Mouse (Mus musculus): ENCODE measurements around the gene Ccdc6. TPM values are rescaled to one million over a fixed set of nuclear protein-coding genes. Genes with fewer than 3 reads are reported as not detected.

The Ccdc6 gene
- polyA plus RNA-seq, 1 experiment from 2014 or later = 13.1 TPM

DNA sequence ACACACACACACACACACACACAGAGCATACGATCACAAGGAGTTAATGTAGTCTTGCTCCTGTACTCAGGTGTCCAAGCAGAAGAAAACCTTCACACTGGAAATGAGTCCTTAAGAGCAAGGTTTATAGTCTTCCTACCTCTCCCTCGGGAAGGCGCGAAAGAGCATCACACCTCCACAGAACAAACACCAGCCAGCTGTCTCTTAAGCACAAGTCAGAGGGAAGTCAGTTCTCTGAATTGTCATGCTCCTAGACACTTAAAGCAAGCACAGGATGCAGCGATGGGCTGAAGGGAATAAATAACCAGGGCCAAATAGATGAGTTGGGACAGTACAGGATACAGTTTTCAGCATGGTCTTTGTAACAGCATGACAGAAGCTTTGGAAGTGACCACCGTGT, 35.8 kb downstream of the Ccdc6 start:
- 53% methylated on average over 6 of the region's 6 CpGs for whole genome bisulfite sequencing
- ATAC-seq (ENCODE audit: insufficient read depth, low FRiP score) = no peak
- Histone ChIP-seq H3K4me2 (ENCODE audit: low read depth, low read length) (no peak overlapping the region), H3K9me3 (replicated peaks; ENCODE audit: control insufficient read depth, low read length) (0 out of 2 replicates have a peak, but pooled peaks cover 3% of the 10 kb centered on the region), H3K4me1 (ENCODE audit: control insufficient read depth, insufficient read depth, low read length) (peaks cover 32% of the 10 kb centered on the region), H3K9ac (ENCODE audit: low read length) (peak overlapping the region; percentile 16; the same call in 1 of the 2 replicates), H3K4me3 (replicated peaks; ENCODE audit: low read length) (no peak overlapping the region), H3K27ac (ENCODE audit: low read length) (peak overlapping the region; percentile 46), H3K36me3 (ENCODE audit: control insufficient read depth, insufficient read depth, low read length) (no peaks in the 10 kb centered on the region; the same call in 1 of the 2 replicates), H3K27me3 (ENCODE audit: control insufficient read depth, insufficient read depth, low read length) (no peaks in the 10 kb centered on the region)

DNA sequence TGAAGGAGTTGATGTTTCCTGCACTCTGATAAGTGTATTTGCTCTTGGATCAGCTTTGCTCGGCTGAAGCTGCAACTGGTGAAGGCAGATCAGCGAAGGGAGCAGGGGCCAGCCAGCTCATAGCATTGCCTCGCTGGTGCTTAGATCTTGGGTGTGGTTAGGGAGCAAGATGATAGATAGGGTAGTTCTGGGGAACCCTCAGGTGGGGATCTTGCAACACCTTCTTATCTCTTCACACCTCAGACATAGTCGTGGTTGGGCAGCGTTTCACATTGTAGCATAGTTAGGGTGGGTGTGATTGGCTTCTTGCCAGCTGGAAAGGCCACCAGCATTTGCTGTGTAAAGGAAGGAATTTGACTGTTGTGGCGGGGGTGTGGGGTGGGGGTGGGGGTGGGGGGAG, 36.3 kb downstream of the Ccdc6 start:
- Histone ChIP-seq H3K4me3 (replicated peaks; ENCODE audit: low read length) (no peak overlapping the region), H3K36me3 (ENCODE audit: control insufficient read depth, insufficient read depth, low read length) (no peaks in the 10 kb centered on the region; the same call in 1 of the 2 replicates), H3K27ac (ENCODE audit: low read length) (peak overlapping the region; percentile 46), H3K27me3 (ENCODE audit: control insufficient read depth, insufficient read depth, low read length) (no peaks in the 10 kb centered on the region), H3K9me3 (replicated peaks; ENCODE audit: control insufficient read depth, low read length) (0 out of 2 replicates have a peak, but pooled peaks cover 3% of the 10 kb centered on the region), H3K4me1 (ENCODE audit: control insufficient read depth, insufficient read depth, low read length) (peaks cover 32% of the 10 kb centered on the region), H3K4me2 (ENCODE audit: low read depth, low read length) (no peak overlapping the region), H3K9ac (ENCODE audit: low read length) (no peak overlapping the region)
- WGBS = 14% methylated on average over 6 of the region's 6 CpGs
- ATAC-seq (ENCODE audit: insufficient read depth, low FRiP score) = peak; percentile 51; the same call in 1 of the 2 replicates

DNA sequence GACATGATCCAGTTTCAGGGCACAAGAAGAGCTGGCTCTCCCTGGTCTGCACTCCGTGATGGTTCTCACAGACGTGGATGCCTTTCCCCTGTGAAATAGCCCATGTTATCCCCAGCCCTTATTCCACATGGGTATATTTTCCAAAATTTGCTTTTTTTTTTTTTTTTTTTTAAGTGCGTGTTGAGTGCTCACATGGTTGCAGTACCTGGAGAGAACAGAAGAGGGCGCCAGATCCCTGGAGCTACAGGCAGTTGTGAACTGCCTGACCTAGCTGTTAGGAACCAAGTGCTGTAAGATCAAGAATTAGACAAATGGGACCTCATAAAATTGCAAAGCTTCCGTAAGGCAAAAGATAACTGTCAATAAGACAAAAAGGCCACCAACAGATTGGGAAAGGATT, 38.8 kb downstream of the Ccdc6 start:
- Histone ChIP-seq H3K27ac (ENCODE audit: low read length) (no peak overlapping the region), H3K27me3 (ENCODE audit: control insufficient read depth, insufficient read depth, low read length) (no peaks in the 10 kb centered on the region), H3K4me3 (replicated peaks; ENCODE audit: low read length) (no peak overlapping the region), H3K36me3 (ENCODE audit: control insufficient read depth, insufficient read depth, low read length) (no peaks in the 10 kb centered on the region), H3K9ac (ENCODE audit: low read length) (no peak overlapping the region), H3K9me3 (replicated peaks; ENCODE audit: control insufficient read depth, low read length) (0 out of 2 replicates have a peak, but pooled peaks cover 3% of the 10 kb centered on the region), H3K4me1 (ENCODE audit: control insufficient read depth, insufficient read depth, low read length) (peaks cover 30% of the 10 kb centered on the region), H3K4me2 (ENCODE audit: low read depth, low read length) (no peak overlapping the region)
- no peak for ATAC-seq (ENCODE audit: insufficient read depth, low FRiP score)
- whole genome bisulfite sequencing = 81% methylated on average over 5 of the region's 5 CpGs

DNA sequence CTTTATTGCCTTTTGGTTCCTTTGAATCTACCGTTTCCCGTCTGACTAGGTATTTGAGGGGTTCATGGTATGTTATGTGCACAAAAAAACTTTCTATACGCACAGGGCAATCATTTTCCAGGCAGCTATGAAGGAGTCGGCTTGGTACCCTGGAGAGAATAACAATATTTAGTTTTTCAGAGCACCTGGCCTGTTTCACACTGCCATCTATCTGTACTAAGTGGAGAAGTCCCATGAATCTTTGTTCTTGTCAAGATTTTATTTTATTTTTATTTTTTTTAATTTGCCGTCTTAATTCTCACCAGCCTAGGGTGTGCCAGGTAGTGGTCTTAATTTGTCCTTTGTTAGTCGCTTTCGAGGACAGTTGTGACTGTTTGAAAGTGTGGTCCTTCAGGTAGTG, 40.7 kb downstream of the Ccdc6 start:
- WGBS = 73% methylated on average over 7 of the region's 7 CpGs
- Histone ChIP-seq H3K9me3 (replicated peaks; ENCODE audit: control insufficient read depth, low read length) (0 out of 2 replicates have a peak, but pooled peaks cover 3% of the 10 kb centered on the region), H3K27ac (ENCODE audit: low read length) (no peak overlapping the region), H3K27me3 (ENCODE audit: control insufficient read depth, insufficient read depth, low read length) (no peaks in the 10 kb centered on the region), H3K4me3 (replicated peaks; ENCODE audit: low read length) (no peak overlapping the region), H3K36me3 (ENCODE audit: control insufficient read depth, insufficient read depth, low read length) (no peaks in the 10 kb centered on the region), H3K4me2 (ENCODE audit: low read depth, low read length) (no peak overlapping the region), H3K9ac (ENCODE audit: low read length) (no peak overlapping the region), H3K4me1 (ENCODE audit: control insufficient read depth, insufficient read depth, low read length) (peaks cover 11% of the 10 kb centered on the region)
- no peak for ATAC-seq (ENCODE audit: insufficient read depth, low FRiP score)

DNA sequence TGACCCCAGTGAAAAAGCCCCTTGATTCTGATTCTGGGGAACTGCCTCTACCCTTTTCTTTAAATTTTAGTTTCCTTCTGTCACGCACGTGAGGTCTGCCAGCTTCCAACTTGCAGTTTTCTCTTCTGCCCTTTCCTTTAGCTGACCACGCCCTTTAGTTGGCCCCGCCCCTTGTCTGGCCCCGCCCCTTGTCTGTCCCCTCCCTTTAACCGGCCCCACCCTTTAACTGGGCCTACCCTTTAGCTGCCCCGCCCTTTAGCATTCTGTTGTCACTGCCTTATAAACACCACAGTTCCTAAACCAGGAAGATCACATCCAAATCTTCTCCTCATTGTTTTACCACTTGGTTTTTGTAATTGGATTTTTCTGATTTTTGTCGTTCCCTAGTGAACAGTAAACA, 41.2 kb downstream of the Ccdc6 start:
- Histone ChIP-seq H3K4me2 (ENCODE audit: low read depth, low read length) (no peak overlapping the region), H3K9ac (ENCODE audit: low read length) (no peak overlapping the region), H3K4me1 (ENCODE audit: control insufficient read depth, insufficient read depth, low read length) (peaks cover 6% of the 10 kb centered on the region), H3K27me3 (ENCODE audit: control insufficient read depth, insufficient read depth, low read length) (no peaks in the 10 kb centered on the region), H3K36me3 (ENCODE audit: control insufficient read depth, insufficient read depth, low read length) (no peaks in the 10 kb centered on the region), H3K9me3 (replicated peaks; ENCODE audit: control insufficient read depth, low read length) (0 out of 2 replicates have a peak, but pooled peaks cover 3% of the 10 kb centered on the region), H3K4me3 (replicated peaks; ENCODE audit: low read length) (no peak overlapping the region), H3K27ac (ENCODE audit: low read length) (no peak overlapping the region)
- ATAC-seq (ENCODE audit: insufficient read depth, low FRiP score) = peak; percentile 59; the same call in 1 of the 2 replicates
- WGBS = 61% methylated on average over 8 of the region's 8 CpGs

DNA sequence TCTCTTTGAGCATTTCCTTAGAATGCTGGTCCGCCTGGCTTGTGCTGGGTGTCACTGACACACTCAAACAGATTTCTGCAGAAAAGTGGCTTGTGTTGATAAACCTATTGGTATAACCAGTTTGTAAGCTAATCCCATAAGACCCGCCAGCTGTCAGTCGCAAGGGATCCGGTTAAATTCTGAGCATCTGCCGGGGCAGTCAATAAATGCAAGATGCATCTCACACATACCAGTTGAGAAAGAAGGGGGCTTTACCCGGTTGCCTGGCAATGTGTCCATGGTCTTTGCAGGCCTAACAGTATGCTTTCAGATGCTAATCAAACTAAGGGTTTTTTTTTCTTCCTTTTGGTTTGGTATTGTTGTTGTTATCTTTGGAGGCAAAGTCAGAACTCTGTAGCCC, 42.4 kb downstream of the Ccdc6 start:
- ATAC-seq (ENCODE audit: insufficient read depth, low FRiP score) = no peak

DNA sequence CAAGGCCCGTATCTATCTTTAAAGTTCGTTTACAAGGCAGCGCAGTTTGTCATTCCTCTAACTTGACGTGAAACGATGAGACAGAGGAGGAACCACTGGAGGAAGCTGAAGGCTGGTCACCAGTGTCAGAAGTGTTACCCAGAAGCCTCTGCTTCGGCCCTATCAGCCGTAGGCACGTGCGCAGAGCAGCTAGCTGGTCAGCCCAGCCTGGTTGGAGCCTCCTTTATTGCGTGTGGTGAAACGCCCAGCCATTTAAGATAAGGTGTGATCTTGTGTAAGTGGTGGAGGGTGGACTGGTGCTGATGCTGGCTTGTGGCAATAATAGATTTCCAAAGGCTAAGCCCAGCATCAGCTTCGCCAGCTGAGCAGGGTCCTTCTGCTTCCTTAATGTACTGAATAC, 43.5 kb downstream of the Ccdc6 start:
- WGBS = 78% methylated on average over 12 of the region's 12 CpGs
- no peak overlapping the region for H3K9ac ChIP-seq (ENCODE audit: low read length)
- 0 out of 2 replicates have a peak, but pooled peaks cover 3% of the 10 kb centered on the region for H3K9me3 ChIP-seq (replicated peaks; ENCODE audit: control insufficient read depth, low read length)
- no peak overlapping the region for H3K27ac ChIP-seq (ENCODE audit: low read length)
- ATAC-seq (ENCODE audit: insufficient read depth, low FRiP score) = no peak
- no peak overlapping the region for H3K4me3 ChIP-seq (replicated peaks; ENCODE audit: low read length)
- peaks cover 4% of the 10 kb centered on the region for H3K36me3 ChIP-seq (ENCODE audit: control insufficient read depth, insufficient read depth, low read length)
- no peaks in the 10 kb centered on the region for H3K27me3 ChIP-seq (ENCODE audit: control insufficient read depth, insufficient read depth, low read length)
- no peak overlapping the region for H3K4me2 ChIP-seq (ENCODE audit: low read depth, low read length)
- H3K4me1 ChIP-seq (ENCODE audit: control insufficient read depth, insufficient read depth, low read length) = no peaks in the 10 kb centered on the region

More for the DNA sequence above, 42.4 kb downstream of the Ccdc6 start:
- WGBS = 74% methylated on average over 6 of the region's 6 CpGs
- H3K9ac ChIP-seq (ENCODE audit: low read length) = no peak overlapping the region
- H3K27ac ChIP-seq (ENCODE audit: low read length) = no peak overlapping the region
- H3K4me3 ChIP-seq (replicated peaks; ENCODE audit: low read length) = no peak overlapping the region
- H3K4me2 ChIP-seq (ENCODE audit: low read depth, low read length) = no peak overlapping the region
- H3K4me1 ChIP-seq (ENCODE audit: control insufficient read depth, insufficient read depth, low read length) = no peaks in the 10 kb centered on the region
- no peaks in the 10 kb centered on the region for H3K36me3 ChIP-seq (ENCODE audit: control insufficient read depth, insufficient read depth, low read length)
- H3K27me3 ChIP-seq (ENCODE audit: control insufficient read depth, insufficient read depth, low read length) = no peaks in the 10 kb centered on the region
- 0 out of 2 replicates have a peak, but pooled peaks cover 3% of the 10 kb centered on the region for H3K9me3 ChIP-seq (replicated peaks; ENCODE audit: control insufficient read depth, low read length)

DNA sequence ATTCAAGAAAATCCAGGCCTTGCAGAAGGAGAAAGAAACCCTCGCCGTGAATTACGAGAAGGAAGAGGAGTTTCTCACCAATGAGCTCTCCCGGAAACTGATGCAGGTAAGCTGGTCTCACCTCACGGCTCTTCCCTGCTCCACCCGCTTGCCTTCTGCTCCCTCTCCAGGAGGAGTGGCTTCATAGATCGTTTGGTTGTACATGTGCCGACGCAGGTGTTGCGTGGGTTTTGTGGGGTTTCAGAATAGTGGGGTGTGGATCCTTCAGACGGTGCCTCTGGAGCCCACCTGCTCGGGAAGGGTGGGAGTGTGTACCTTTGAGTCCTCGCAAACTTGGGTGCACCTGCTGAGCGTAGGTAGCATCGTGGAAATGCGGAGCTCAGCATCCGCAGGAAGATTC, 45.7 kb downstream of the Ccdc6 start:
- no peak for ATAC-seq (ENCODE audit: insufficient read depth, low FRiP score)
- H3K36me3 ChIP-seq (ENCODE audit: control insufficient read depth, insufficient read depth, low read length) = peaks cover 14% of the 10 kb centered on the region
- H3K4me1 ChIP-seq (ENCODE audit: control insufficient read depth, insufficient read depth, low read length) = no peaks in the 10 kb centered on the region
- no peak overlapping the region for H3K4me3 ChIP-seq (replicated peaks; ENCODE audit: low read length)
- no peak overlapping the region for H3K27ac ChIP-seq (ENCODE audit: low read length)
- no peak overlapping the region for H3K9ac ChIP-seq (ENCODE audit: low read length)
- 90% methylated on average over 17 of the region's 17 CpGs for WGBS
- H3K9me3 ChIP-seq (replicated peaks; ENCODE audit: control insufficient read depth, low read length) = no peaks in the 10 kb centered on the region
- no peak overlapping the region for H3K4me2 ChIP-seq (ENCODE audit: low read depth, low read length)
- H3K27me3 ChIP-seq (ENCODE audit: control insufficient read depth, insufficient read depth, low read length) = no peaks in the 10 kb centered on the region

DNA sequence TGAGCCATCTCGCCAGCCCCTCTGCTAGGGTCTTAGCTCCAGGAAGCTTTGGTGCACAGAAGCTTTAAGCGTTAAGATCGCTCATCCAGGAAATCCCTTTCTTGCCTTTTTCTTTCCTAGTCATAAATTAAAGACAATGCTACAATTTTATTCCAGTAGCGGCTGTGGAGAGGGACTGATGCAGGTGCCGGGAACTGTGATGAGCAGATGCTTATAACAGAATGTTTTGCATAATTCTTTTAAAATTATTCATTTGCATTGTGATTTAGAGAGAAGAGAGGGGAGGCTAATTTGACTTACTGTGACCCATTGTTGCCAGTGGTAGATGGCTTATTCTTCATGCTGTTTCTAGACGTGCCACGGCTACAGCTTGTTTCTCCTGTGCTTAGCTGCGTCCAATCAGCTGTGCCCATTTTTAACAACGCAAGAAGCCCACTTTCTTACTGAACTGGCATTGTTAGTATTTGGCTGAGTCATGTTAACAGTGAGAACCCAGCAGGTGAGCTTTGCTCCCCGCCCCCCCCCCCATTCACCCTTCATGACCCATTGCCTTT, 47.2 kb downstream of the Ccdc6 start:
- Histone ChIP-seq H3K4me3 (replicated peaks; ENCODE audit: low read length) (no peak overlapping the region), H3K4me2 (ENCODE audit: low read depth, low read length) (no peak overlapping the region), H3K9ac (ENCODE audit: low read length) (no peak overlapping the region), H3K4me1 (ENCODE audit: control insufficient read depth, insufficient read depth, low read length) (no peaks in the 10 kb centered on the region), H3K9me3 (replicated peaks; ENCODE audit: control insufficient read depth, low read length) (no peaks in the 10 kb centered on the region), H3K27me3 (ENCODE audit: control insufficient read depth, insufficient read depth, low read length) (no peaks in the 10 kb centered on the region), H3K27ac (ENCODE audit: low read length) (no peak overlapping the region), H3K36me3 (ENCODE audit: control insufficient read depth, insufficient read depth, low read length) (peaks cover 14% of the 10 kb centered on the region)
- no peak for ATAC-seq (ENCODE audit: insufficient read depth, low FRiP score)
- 91% methylated on average over 10 of the region's 10 CpGs for WGBS

Measured in stomach, embryonic 16.5 days (tissue).